Mouse (Mus musculus): Measurements from ENCODE around the gene Map1s. TPM values are rescaled to one million over a fixed set of nuclear protein-coding genes. Genes with fewer than 3 reads are reported as not detected.

Gene Map1s
- total RNA-seq, 2 experiments from 2014 or later, result 76.5 to 79.8 TPM

DNA sequence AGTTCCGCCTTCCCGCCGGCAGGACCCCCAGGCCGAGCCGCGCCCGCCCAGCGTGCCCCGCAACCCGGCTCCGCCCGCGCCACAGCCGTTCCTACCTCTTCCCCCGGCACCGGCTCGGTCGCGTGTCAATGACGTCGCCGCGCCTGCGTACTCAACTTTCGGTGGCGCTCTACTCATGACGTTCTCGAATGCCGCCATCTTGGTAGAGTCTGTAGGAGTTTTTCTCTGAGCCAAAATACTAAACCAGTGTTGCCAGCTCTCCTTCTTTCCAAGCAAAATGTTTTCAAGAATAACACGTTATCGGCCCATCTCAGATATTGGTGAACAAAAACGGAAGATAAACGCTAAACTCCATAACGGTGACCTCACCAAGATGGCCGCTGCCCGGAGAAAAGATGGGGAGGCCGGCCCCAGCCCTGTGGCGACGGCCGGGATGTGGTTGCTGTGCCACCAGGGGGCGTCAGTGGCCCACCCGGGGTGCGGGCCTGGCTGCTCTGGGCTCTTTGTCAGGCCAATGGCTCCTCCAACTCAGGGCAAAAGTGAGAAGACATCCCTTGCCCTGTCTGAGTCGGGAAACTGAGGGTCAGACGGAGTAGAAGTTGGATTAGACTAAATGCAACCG is 32.3 kb upstream of the Map1s start, which contains the start of gene Ccdc124:
Gene Ccdc124, minus strand, starts transcription at position 572 of the 622 bp plus-strand sequence.
- DNase-seq (ENCODE audit: extremely low spot score in 1 of 2, low spot score in 2 of 2), result peak; percentile 95 to 97
- intact Hi-C loops (cut with DNase I), result no loop called here

DNA sequence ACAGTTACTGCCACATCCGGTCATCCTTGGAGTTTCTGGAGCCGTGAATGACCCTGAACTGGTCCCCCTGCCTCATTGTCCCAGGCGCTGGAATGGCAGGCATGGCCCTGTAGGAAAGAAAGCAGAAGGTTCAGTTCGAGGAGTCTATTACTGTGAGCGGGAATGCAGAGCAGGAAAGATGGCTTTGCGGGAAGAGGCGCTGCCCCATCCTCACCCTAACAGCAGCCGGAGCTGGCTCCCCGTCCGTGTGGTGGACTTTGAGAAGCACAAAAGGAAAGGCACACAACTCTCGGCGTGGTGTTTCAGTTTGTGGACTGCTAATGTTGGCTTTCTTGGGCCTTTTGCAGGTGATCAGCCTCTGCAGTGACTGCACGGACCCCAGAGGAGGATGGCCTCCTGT is 31.3 kb upstream of the Map1s start:
- DNase-seq (ENCODE audit: extremely low spot score in 1 of 2, low spot score in 2 of 2), result peak in 1 of 2 experiments; percentile 18
- intact Hi-C loops (cut with DNase I), result no loop called here

DNA sequence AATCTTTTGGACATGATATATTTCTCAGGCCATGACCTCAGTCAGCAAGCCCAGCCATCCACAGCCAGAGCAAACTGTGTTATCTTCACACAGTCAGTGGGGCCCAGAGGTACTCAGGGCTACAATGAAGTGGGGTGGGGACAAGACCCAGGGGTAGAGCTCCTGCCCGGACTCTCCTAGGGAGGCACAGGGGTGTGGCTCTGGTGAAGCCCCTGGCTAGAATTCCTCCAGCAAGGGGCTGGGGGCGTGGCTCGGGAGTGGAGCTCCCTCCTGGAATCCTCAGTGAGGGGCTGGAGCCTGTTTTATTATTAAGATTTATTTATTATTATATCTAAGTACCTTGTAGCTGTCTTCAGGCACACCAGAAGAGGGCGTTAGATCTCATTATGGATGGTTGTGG is 29.4 kb upstream of the Map1s start:
- peak in 1 of 2 experiments; percentile 40 for DNase-seq (ENCODE audit: extremely low spot score in 1 of 2, low spot score in 2 of 2)
- intact Hi-C loops (cut with DNase I), result no loop called here

DNA sequence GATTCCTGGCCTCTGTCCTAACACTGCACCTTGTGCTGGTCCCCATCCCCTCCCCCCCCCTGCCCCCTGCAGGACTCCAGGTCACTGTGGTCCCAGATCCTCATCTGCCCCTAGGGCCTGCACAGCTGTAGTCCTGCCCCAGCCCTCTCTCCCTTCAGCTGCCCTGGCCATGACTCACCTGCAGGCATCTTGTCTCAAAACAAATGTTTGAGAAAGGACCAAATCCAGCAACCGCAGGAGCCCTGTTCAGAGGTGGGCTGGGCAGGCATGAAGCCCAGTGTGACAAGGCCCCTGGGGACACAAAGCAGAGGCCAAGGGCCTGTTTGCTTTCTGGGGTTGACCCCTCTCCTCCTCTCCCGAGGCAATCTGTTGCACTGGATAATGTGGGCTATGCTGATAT is 27.6 kb upstream of the Map1s start:
- DNase-seq (ENCODE audit: extremely low spot score in 1 of 2, low spot score in 2 of 2), result peak in 1 of 2 experiments; percentile 37
- intact Hi-C loops (cut with DNase I), result no loop called here

DNA sequence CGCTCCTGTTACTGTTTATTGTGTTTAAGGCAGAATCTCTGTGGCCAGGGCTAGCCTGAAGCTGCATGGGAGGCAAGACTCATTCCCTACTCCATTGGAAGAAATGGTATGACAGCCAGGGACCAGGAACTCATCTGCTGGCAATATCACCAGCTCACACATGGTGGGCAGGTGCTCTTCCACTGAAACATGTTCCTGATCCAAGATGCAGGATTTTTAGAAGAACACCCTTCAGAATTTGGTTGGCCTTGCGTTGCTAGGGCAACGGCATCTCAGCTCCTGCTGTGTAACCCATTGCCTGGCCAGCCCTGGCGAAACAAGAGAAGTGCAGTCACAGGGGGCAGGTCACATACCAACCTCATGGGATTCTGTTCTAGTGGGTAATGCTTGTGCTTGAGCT is 26.2 kb upstream of the Map1s start:
- intact Hi-C loops (cut with DNase I), result no loop called here
- DNase-seq (ENCODE audit: extremely low spot score in 1 of 2, low spot score in 2 of 2), result peak in 1 of 2 experiments; percentile 33

DNA sequence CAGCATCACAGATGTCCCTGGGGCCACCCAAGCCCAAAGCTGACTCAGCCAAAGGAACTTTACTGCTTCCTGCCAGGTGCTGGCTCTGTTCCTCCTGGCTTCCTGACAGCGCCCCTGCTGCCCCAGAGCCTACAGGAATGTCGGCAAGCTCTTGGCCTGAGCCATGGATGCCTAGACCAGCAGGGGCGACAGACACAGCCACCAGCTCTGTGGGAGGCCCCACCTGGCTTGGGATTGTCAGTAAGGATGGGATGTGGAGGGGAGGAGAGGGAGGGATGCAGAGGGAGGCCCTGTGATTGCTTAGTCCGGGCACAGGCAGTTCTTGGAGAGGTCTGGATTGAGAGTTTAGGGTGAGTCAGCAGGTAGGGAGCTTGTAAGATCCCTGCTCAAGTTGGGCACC is 25.6 kb upstream of the Map1s start:
- DNase-seq (ENCODE audit: extremely low spot score in 1 of 2, low spot score in 2 of 2), result peak in 1 of 2 experiments; percentile 88
- intact Hi-C loops (cut with DNase I), result no loop called here

DNA sequence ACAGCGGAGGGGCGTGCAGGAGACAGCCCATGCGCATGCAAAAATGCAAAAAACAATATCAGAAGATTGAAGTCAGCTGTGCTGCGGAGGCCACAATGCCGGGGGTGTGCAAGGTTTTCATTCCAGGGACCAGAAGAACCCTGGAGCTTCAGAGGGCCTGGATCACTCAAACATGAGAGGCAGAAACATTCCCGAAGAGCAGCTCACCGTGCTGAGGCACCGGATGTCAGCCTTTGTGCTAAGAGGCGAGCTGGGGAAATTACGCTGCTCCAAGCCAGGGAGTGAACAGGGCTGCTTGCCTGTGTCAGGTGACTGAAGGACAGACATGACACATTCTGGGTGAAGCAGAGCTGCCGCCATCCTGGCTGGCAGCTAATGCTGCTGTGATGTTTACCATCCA is 25.2 kb upstream of the Map1s start:
- DNase-seq (ENCODE audit: extremely low spot score in 1 of 2, low spot score in 2 of 2), result peak in 1 of 2 experiments; percentile 48
- intact Hi-C loops (cut with DNase I), result no loop called here

DNA sequence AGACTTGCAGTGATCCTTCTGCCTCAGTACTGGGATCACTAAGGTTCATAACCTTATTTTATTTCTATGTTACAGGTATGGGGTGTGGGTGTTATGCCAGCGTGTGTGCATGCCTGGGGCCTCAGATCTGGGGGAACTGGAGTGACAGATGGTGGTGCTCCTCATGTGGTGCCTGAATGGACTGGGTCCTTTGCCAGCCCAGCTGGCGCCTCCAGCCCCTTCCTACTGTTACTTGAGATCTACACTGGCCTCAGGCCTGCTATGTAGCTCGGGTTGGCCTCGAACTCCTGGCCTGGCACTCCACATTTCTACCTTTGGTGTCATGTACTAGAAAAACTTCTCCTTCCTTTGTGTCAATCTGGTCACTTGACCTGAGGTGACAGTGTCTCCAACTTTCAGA is 21.5 kb upstream of the Map1s start:
- peak in 1 of 2 experiments; percentile 22 for DNase-seq (ENCODE audit: extremely low spot score in 1 of 2, low spot score in 2 of 2)

DNA sequence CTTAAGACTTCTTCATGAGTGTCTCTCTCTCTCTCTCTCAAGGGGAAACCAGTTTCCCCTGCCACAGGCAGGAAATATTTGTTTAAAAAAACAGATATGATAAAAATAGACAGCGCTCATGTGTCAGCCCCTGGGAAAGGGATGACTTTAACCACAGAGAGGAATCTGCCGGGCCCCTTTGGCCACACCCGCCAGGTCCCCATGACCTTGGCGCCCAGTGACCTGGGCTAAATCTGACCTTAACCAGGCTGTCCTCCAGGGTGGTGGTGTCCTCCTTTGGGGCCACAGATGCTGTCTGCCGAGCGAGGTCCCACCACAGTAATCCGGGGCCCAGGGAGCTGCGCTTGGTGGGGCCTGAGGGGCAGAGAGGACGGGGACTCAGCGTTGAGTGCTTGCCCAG is 21.0 kb upstream of the Map1s start:
- DNase-seq (ENCODE audit: extremely low spot score in 1 of 2, low spot score in 2 of 2), result peak in 1 of 2 experiments; percentile 28
- intact Hi-C loops (cut with DNase I), result no loop called here

More for the DNA sequence above, 21.5 kb upstream of the Map1s start:
- intact Hi-C loops (cut with DNase I), result no loop called here

DNA sequence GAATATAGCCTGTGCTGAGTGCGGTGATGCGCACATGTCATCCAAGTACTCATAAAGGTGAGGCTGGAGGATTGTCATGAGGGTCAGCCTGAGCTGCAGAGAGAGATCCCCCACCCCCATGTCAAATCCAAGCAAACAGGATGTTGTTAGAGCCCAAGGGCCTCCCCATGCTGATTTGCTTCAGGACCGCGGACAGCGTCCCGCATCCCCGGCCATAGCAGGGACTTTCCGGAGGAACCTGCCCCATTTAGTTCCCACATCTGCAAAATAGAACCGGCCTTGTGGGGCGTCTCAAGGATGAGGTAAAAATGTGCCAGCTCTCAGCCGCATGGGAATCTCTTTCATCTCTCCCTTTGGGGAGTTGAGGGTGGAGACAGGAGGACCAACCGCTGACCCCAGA is 20.1 kb upstream of the Map1s start:
- intact Hi-C loops (cut with DNase I), result no loop called here
- peak in 1 of 2 experiments; percentile 59 for DNase-seq (ENCODE audit: extremely low spot score in 1 of 2, low spot score in 2 of 2)

DNA sequence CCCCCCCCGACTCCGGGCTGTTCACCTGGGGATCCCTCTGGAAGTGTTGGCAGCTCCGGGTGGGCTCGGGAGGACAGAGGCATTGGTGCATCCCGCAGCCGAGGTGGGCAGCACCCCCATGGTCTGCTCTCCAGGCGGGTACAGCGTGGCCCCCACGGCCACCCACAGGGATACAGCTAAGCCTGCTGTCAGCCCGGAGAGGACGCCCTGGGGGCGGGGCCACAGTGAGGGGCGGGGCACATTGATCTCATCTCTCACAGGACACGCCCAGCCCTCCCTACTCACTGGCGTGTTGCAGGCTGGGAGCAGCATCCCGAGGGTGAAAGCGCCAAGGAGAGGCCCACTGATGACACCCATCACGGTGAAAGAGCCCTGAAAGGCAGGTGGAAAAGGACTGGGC is 18.1 kb upstream of the Map1s start:
- intact Hi-C loops (cut with DNase I), result no loop called here
- peak in 1 of 2 experiments; percentile 77 for DNase-seq (ENCODE audit: extremely low spot score in 1 of 2, low spot score in 2 of 2)

DNA sequence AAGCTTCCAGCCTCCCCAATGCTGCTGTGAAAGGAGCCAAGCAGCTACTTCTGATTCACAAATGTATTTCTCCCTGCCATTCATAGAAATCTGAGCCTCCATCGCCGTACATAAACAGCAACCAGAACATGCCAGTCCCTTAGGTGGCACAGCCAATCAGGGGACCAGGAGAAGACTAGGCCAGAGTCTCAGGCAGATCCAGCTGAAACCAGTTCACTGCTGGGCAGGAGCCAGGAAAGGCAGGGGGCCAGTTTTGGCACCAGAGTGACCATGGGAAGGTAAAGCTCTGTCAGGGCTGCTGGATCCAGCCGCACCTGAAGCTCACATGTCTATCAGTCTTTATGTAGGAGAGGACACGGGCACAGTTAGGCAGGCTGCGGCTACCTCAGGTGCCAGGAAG is 15.1 kb upstream of the Map1s start:
- intact Hi-C loops (cut with DNase I), result no loop called here

DNA sequence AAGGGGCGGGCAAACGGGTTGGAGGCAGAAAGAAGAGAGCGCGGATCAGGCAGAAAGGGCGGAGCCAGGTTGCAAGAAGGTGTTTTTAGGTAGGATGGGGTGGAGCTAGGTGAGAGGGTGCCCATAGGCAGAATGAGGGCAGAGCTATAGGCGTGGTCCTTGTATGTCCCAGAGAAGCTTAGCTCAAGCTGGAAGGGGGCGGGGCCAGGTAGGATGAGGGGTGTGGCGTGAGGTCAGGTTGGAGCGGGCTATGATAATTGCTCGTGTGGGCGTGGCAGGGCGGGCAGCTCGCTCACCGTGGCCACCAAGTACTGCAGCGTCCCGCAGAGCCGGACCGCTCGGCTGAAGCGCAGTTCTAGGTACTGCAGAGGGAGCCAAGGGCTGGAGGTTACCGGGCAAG is 14.4 kb upstream of the Map1s start:
- intact Hi-C loops (cut with DNase I), result no loop called here
- DNase-seq (ENCODE audit: extremely low spot score in 1 of 2, low spot score in 2 of 2), result peak in 1 of 2 experiments; percentile 61

More for the DNA sequence above, 15.1 kb upstream of the Map1s start:
- peak in 1 of 2 experiments; percentile 33 for DNase-seq (ENCODE audit: extremely low spot score in 1 of 2, low spot score in 2 of 2)

DNA sequence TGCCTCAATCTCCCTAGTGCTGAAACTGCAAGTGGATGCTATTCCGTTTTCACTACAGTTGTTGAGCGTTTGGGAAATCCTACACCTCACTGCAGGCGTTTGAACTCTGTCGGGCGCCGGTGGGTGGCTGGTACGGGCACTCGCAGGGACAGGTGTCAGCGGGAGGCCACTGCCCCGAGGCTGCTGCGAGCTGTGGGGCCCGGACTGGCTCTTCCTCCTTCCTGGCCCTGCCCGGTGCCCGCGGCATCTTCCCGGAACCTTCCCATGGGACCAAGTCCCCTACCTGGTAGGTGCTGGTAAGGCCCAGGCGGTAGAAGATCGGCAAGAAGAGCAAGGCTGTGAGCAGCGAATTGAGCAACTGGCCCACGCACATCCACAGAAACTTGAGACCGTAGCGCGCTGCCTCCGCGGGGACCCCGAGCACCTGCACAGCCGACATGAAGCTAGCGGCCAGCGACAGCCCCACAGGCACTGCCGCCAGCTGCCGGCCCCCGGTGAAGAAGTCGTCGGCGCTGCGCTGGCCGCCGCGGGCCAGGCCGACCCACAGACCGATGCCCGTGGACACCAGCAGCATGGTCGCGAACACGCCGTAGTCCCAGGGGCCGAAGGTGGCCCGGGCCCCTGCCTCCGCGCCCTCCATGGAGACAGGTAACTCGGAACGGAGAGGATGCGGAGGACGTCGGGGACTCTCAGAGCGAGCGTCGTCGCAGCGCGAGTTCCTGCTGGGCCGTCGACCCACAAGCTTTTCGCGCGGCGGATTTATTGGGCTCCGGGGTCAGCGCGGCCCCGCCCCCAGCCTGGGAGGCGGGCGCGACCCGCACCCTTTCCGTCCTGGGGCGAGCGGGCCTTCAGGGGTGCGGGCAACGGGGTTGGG is 13.5 kb upstream of the Map1s start, which contains the start of gene Slc5a5:
Gene Slc5a5, minus strand, starts transcription at position 736 of the 874 bp plus-strand sequence.
- intact Hi-C loops (cut with DNase I), result no loop called here
- DNase-seq (ENCODE audit: extremely low spot score in 1 of 2, low spot score in 2 of 2), result peak in 1 of 2 experiments; percentile 42

DNA sequence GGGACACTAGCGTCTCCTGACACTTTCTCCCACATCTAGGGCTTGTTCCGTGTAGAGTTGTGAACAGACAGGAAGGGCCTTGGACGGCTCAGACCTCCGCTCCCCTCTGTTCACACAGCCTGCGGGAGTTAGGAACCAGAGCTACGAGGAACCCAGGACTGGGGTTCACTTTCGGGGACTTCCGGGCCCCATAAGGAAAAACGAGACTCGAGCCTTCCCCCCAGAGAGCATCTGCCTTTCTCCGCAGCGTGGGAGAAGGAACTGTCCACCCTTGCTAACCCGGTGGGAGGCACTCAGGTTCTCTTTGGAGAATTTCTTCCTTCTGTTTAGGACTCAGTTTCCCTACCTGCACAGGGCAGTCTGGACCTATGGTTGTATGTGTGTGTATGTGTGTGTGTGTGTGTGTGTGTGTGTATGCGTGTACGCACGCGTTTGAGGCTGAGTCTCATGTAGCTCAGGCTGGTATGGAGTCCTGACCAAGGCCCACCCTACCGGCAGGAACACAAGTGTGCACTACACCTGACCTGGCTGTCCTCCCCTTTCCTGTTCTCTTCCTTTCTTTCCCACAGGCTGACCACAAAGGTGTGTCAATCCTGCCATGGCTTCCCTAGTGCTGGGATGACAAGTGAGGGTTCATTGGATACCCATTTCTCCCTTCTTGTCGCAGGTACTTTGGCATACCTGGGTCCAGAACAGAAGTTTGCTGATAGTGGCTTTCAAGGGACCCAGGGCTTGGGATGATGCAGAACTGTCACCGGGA is 12.7 kb upstream of the Map1s start:
- intact Hi-C loops (cut with DNase I), result no loop called here
- DNase-seq (ENCODE audit: extremely low spot score in 1 of 2, low spot score in 2 of 2), result no peak

DNA sequence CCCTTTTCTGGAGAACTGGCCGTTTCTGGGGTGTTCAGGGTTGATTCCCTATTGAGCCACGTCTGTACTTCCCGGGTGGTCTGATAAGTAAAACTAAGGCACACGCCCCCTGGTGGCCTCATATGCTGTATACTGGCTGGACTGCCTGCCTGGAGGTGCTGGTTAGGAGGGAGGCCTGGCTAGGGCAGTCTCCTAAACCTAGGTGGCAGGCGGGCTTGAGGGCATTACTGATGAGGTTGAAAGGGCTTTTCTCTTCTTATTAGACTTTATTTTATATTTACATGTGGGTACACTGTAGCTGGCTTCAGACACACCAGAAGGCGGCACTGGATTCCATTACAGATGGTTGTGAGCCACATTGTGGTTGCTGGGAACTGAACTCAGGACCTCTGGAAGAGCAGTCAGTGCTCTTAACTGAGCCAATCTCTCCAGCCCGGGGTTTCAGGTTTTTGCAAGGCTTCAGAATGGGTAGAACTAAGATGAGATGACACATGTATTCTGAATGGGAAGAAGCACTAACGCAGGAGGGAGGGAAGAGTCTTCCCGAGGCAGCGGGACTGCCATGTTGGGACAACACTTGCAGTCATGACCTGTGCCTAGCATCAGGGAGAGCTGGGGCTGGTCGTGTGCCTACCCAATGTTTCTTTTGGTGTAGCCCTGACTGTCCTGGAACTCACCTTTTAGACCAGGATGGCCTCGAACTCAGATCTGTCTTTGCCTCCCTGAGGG is 11.9 kb upstream of the Map1s start:
- DNase-seq (ENCODE audit: extremely low spot score in 1 of 2, low spot score in 2 of 2), result peak; percentile 71 to 87
- intact Hi-C loops (cut with DNase I), result no loop called here

DNA sequence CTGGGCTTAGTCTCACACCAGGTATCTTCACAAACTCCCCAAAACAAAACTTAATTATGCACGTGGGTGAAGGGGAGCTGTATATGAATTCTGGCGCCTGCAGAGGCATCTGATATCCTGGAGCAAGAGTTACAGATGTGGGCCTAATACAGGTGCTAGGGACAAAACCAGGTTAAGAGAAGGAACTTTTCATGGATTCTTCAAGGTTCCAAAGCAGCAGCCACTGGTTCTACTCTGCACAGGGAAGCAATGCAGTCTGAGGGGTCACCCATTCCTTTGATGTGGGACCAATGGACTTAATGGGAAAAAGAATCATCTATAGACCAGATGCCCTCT is 11.4 kb upstream of the Map1s start:
- DNase-seq (ENCODE audit: extremely low spot score in 1 of 2, low spot score in 2 of 2), result no peak
- intact Hi-C loops (cut with DNase I), result no loop called here

DNA sequence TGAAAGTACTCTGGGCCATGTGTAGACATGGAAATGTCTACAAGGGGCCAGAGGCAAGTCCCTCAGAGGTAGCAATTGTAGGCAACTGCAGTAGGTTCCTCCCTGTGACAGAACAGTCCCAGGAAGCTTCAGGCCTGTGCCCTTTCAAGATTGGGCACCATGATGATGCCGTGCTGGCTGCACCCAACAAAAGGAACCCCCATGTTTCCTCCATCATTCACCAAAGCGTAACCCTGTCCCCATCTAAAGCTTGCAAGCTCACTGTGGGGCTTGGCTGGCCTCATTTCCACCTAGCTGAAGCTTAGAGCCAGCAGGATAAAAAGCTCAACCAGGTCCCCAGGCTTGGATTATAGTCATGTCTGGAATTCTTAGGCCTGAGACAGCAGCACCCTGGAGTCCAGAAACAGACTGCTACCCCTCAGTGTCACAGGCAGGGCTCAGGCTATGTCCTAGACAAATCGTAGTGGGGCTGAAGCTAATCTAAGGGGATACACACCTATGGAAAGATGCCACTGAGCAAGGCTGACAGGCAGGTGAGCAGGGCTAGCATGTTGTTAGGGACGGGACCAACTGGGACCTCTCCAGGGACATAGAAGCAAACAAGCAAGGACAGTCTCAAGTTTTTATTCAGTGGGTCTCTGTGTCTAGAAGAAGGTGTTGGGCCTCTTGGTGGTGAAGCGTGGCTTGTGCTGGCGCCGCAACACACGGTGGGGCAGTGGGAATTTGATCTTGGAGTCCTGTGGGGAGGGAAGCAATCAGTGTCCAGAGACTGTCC is 10.8 kb upstream of the Map1s start:
- DNase-seq (ENCODE audit: extremely low spot score in 1 of 2, low spot score in 2 of 2), result no peak
- intact Hi-C loops (cut with DNase I), result loop anchor here (5.0 kb wide), 1 partner anchor 482 kb away; no protein-coding TSS in a partner anchor

Data from left cerebral cortex, postnatal 10 days (tissue).